19 mouse cellular contexts compared by ENCODE assay signal in genomic region chr9:29754374-29754773, GRCm38 (mm10).
"Had no signal": no experiment of that assay in that cellular context is flagged by ENCODE, and none has a peak within 500 bp of the region (broad histone marks: within the 10 kb centered on the region; RNA-seq: fewer than 3 reads in every experiment).

No protein-coding gene starts in this region.

- DNase-seq: cerebellum, adult 9-10 months; cerebellum, adult 9-11 months; cerebellum, postnatal 10 days; cerebellum, postnatal 14 days; cerebellum, postnatal 25 days; cerebellum, postnatal 36 days; embryo, embryonic 11 days; forebrain, postnatal 0 days; gastrocnemius, adult 2 months; gastrocnemius, postnatal 10 days; gastrocnemius, postnatal 14 days; gastrocnemius, postnatal 25 days; gastrocnemius, postnatal 36 days; heart, adult 18-20 months; heart, adult 2 months had no signal

- ATAC-seq: forebrain, embryonic 13.5 days; forebrain, embryonic 14.5 days; forebrain, embryonic 15.5 days; forebrain, embryonic 16.5 days; forebrain, postnatal 0 days had no signal
